12 mouse cellular contexts compared by ENCODE assay signal in the genomic region with DNA sequence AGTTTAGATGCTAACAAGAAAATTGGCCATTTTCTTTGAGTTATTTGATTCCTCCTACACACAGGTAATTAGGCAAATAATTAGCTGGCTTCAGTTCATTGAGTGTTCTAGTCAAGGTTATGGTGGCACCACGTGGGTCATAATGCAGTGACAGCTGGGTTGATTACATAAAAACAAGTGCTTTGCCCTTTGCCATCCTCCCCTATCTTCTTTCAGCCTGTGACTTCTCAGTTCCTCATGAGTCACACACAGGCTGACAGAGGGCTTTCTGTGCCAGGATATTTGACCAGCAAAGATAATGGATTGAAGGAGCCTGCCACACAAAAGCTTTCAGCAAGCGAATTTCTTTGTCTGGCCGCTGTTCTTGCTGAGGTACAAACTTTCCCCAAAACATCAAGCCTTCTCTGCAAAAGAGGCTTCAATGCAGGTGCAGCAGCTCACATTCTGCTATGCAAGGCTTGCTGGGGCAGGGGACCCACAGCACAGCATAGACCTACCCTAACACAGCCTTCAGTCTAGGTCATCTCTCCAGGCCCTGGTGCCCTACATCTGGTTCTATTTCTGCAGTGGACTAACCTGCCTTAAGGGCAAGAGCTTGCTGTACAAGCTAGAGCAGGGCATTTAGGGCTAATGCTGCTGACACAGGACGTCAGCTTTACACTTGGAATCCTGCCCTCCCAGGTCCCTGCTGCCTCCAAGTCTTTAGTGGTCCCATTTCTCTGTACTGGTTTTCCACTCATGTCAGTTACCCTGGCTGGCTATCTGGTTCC. TPM values are rescaled to one million over a fixed set of nuclear protein-coding genes. Genes with fewer than 3 reads are reported as not detected.
DNase-seq lines count a peak whose midpoint lies in the region; TF ChIP-seq lines count a peak whose summit lies in the region.
"Had no signal": no experiment of that assay in that cellular context is flagged by ENCODE, and none has a peak within 500 bp of the region (broad histone marks: within the 10 kb centered on the region; RNA-seq: fewer than 3 reads in every experiment).

No protein-coding gene starts in this region.

- no peak for TF ChIP-seq POLR2A in kidney, adult 2 months (IDR thresholded peaks at IDR 0.05; ENCODE audit: low read depth, low read length)

- no peaks in the 10 kb centered on the region for H3K36me3 ChIP-seq in kidney, adult 2 months (ENCODE audit: control insufficient read depth, insufficient read depth, low read length)
- H3K36me3 ChIP-seq: hindbrain, embryonic 15.5 days; liver, embryonic 15.5 days; neural tube, embryonic 13.5 days had no signal

- H3K4me3 ChIP-seq in kidney, adult 2 months (ENCODE audit: insufficient read depth, low read depth, low read length), result no peak overlapping the region
- H3K4me3 ChIP-seq: erythroblast, embryonic 14.5 days; hindbrain, embryonic 15.5 days; liver, embryonic 15.5 days; neural tube, embryonic 13.5 days had no signal

- TF ChIP-seq CTCF in kidney, adult 2 months (conservative IDR thresholded peaks at IDR 0.05; ENCODE audit: insufficient read depth, insufficient read length, low read depth, low read length), result no peak

- no peaks in the 10 kb centered on the region for H3K27me3 ChIP-seq in kidney, adult 2 months (replicated peaks; ENCODE audit: control insufficient read depth, insufficient read depth, low read length)
- H3K27me3 ChIP-seq: hindbrain, embryonic 15.5 days; liver, embryonic 15.5 days; neural tube, embryonic 13.5 days had no signal

- peak; percentile 65 to 85 for DNase-seq in adrenal gland, adult (ENCODE audit: inconsistent age in 2 of 2, low spot score in 1 of 2)
- no peak for DNase-seq in adrenal gland, postnatal 4 days (ENCODE audit: low spot score in 2 of 2)
- peak; percentile 14 for DNase-seq in 3134 (ENCODE audit: extremely low read depth, insufficient read length, low spot score)
- DNase-seq in cerebellum, adult 9-11 months, result peak; percentile 16
- peak; percentile 68 for DNase-seq in kidney, adult 2 months
- no peak for DNase-seq in right cerebral cortex, postnatal 25 days
- no peak for DNase-seq in embryo, embryonic 11 days
- no peak for DNase-seq in lung, postnatal 14 days

- H3K27ac ChIP-seq in kidney, adult 2 months (ENCODE audit: insufficient read depth, low read depth, low read length), result no peak overlapping the region
- H3K27ac ChIP-seq: hindbrain, embryonic 15.5 days; liver, embryonic 15.5 days; neural tube, embryonic 13.5 days had no signal

- WGBS in kidney, adult 2 months, result 47% methylated on average over 4 of the region's 4 CpGs

- peaks cover 6% of the 10 kb centered on the region; the same call in 1 of the 2 replicates for H3K4me1 ChIP-seq in kidney, adult 2 months (ENCODE audit: control insufficient read depth, insufficient read depth, low read length)
- H3K4me1 ChIP-seq: hindbrain, embryonic 15.5 days; neural tube, embryonic 13.5 days had no signal

RNA-seq across cellular contexts. Expression of gene Parp9, which starts 30.7 kb away (rescaled TPM):
- 10 to 100 TPM; 17.7 to 18.4 TPM for total RNA-seq in adrenal gland, postnatal 4 days (2021)
- polyA plus RNA-seq in kidney, adult 2 months (2012; rRNA removed), result 6.0 and 8.0 TPM in 2 replicates

RNA-seq across cellular contexts. Expression of gene Dtx3l, which starts 31.3 kb away (rescaled TPM):
- total RNA-seq in adrenal gland, postnatal 4 days (2021), result 10 to 100 TPM in 1 of 2 experiments, 1 to 10 TPM in 1; 9.4 to 12.4 TPM
- 4.2 and 5.4 TPM in 2 replicates for polyA plus RNA-seq in kidney, adult 2 months (2012; rRNA removed)

RNA-seq across cellular contexts. Expression of gene Parp14, which starts 36.3 kb away (rescaled TPM):
- 10 to 100 TPM; 10.8 to 11.1 TPM for total RNA-seq in adrenal gland, postnatal 4 days (2021)
- polyA plus RNA-seq in kidney, adult 2 months (2012; rRNA removed), result 3.8 and 5.3 TPM in 2 replicates

Comparison
In these comparisons a context has a peak if more than half of its experiments do, and no peak if none do; other contexts are left out.
1. DNase-seq: peak in adrenal gland, adult (2 of 2), 3134 (single experiment), cerebellum, adult 9-11 months (single experiment) and kidney, adult 2 months (single experiment); none in adrenal gland, postnatal 4 days (0 of 2), right cerebral cortex, postnatal 25 days (single experiment), embryo, embryonic 11 days (single experiment) and lung, postnatal 14 days (single experiment).